Mouse (Mus musculus) layer of hippocampus, adult 18-20 months (tissue): ENCODE results near the gene Fbxw2. TPM values are rescaled to one million over a fixed set of nuclear protein-coding genes. Genes with fewer than 3 reads are reported as not detected.
"Not testable (repeated sequence)": the region's sequence is repeated elsewhere in the genome, so short reads cannot be mapped to it uniquely, and the experiment has no call there.

Experiments
- DNase-seq, 2 experiments: peaks; one replicate each; pipeline ENCODE4 v3.0.0; 2022; ENCODE audit warnings: low spot score in 2 of 2
- total RNA-seq, 2 experiments: library from RNA; stranded (reverse); gene quantifications; 2 replicates each; pipeline ENCODE4 v1.2.3; 2021

Gene Fbxw2
- total RNA-seq, 2 experiments from 2014 or later, result 76.8 to 80.0 TPM

DNA sequence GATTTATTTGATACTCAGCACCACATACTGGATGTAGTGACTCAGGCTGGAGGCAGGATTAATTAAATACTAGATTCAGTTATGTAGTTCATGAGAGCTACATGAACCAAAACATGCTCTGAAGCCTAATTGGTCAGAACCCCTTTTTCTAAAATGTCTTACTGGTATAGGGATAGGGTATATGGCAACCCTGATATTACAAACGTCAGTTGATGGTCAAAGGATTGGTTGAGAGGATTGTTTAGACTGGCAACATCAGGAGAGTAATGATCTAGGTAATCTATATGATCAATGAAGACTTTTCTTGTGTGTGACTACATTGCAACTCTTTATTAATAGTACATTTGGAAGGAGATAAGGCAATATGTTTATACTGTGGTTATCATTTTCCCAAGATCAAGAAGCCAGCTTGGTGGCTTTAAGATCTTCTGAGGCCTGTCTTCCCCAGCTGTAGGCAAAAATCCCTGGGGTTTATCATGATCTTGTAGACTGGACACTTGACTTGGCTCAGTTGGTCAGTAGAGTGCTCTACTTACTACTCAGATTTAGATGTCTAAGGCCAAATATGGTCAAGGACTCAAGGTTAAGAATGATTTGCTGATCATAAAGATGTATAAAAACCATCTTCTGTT is 48.8 kb downstream of the Fbxw2 start:
- no peak for DNase-seq

GRCm38 (mm10) chr2:34774493-34774892 is 51.6 kb downstream of the Fbxw2 start:
- no peak for DNase-seq

- DNase-seq, result no peak
These were observed 52.4 kb downstream of the Fbxw2 start for GRCm38 (mm10) chr2:34773673-34774072.

DNA sequence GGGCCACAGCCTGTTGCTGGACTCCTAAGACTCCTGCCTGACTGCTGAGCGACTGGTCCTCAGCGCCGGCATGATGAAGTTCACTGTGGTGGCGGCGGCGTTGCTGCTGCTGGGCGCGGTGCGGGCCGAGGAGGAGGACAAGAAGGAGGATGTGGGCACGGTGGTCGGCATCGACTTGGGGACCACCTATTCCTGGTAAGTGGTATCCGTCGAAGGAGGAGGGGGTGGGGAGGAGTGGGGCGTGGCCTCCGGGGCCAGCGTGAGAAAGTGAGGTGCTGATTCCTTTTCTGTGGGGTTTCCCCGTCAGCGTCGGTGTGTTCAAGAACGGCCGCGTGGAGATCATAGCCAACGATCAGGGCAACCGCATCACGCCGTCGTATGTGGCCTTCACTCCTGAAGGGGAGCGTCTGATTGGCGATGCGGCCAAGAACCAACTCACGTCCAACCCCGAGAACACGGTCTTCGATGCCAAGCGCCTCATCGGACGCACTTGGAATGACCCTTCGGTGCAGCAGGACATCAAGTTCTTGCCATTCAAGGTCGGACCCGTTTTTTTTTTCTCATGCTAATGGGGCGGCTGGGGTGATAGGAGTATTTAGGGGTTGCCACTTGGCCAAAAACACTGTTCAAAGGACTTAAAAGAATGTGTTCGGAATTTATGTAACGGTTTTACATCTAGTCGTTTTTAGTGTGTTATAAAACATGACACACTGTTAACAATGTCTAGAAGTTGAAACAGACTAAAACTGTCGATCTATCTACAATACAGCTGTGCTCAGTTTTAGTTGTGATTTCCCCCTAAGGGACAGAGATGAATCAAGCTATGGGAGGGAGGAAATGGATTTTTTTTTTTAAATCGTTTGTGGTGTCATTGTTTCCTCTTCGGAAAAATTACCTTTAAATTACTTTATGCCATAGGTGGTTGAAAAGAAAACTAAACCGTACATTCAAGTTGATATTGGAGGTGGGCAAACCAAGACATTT is 53.6 kb downstream of the Fbxw2 start:
- DNase-seq, result no peak

- DNase-seq, result peak; percentile 100
These were observed 54.5 kb downstream of the Fbxw2 start, which contains the start of gene Hspa5 for GRCm38 (mm10) chr2:34771368-34772226. TSS of gene Hspa5 (plus strand) at chr2:34771970.

GRCm38 (mm10) chr2:34770951-34771350 is 55.2 kb downstream of the Fbxw2 start:
- no peak for DNase-seq

GRCm38 (mm10) chr2:34770049-34770448 is 56.1 kb downstream of the Fbxw2 start:
- no peak for DNase-seq

DNA sequence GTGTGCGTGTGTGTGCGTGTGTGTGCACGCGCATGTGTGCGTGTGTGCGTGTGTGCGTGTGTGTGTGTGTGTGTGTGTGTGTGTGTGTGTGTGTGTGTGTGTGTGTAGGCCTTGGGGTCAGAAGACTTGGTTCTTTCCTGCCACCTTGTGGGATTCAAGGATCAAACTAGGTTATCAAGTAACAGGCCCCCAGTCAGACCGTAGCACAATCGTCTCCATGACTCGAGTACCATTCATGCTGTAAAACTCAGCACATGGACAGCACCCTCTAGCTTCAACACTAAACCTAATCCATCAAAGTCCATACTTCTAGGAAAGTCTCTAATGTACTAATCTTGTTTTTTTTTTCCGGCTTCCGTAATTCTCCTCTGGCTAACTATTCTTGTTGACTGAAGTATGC is 61.3 kb downstream of the Fbxw2 start:
- no peak for DNase-seq

GRCm38 (mm10) chr2:34762872-34763271 is 63.2 kb downstream of the Fbxw2 start:
- no peak for DNase-seq

DNA sequence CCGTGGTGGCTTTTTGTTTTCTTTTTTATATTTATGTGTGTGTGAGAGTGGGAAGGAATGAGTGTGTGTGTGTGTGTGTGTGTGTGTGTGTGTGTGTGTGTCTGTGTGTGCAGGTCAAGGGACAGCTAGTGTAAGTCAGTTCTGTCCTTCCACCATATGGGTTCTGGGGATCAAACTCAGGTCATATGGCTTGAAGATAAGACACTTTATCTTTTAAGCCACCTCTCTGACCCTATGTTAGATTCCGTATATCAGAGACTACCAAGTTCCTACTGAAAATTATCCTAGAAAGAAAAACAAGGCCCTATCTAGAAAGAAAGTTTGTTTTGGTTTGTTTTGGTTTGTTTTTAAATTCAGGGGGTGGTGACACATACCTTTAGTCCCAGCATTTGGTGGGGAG is 63.9 kb downstream of the Fbxw2 start:
- DNase-seq, result no peak

GRCm38 (mm10) chr2:34761272-34761671 is 64.8 kb downstream of the Fbxw2 start:
- DNase-seq, result not testable (repeated sequence)

GRCm38 (mm10) chr2:34757341-34757740 is 68.8 kb downstream of the Fbxw2 start:
- DNase-seq, result no peak

GRCm38 (mm10) chr2:34754551-34755358 is 71.4 kb downstream of the Fbxw2 start, which contains the start of gene Gapvd1:
TSS of gene Gapvd1 (minus strand) at chr2:34755232.
- DNase-seq, result no peak

Other genes starting within 250 kb of the Fbxw2 start
- 100 to 1,000 TPM in 1 of 2 experiments, 10 to 100 TPM in 1; 99.5 to 103 TPM for gene Gapvd1, start 71.1 kb downstream of the Fbxw2 start, total RNA-seq
- gene Hspa5, start 54.3 kb downstream of the Fbxw2 start, total RNA-seq, result 100 to 1,000 TPM; 382 to 385 TPM
- gene Rabepk, start 26.4 kb downstream of the Fbxw2 start, total RNA-seq, result 10 to 100 TPM; 31.3 to 34.5 TPM
- gene Gm34653, start 6.7 kb upstream of the Fbxw2 start, total RNA-seq, result not detected
- 1 to 10 TPM in 1 of 2 experiments, under 1 TPM in 1; 0.48 to 1.2 TPM for gene Cutal, start 48.1 kb upstream of the Fbxw2 start, total RNA-seq
- gene Psmd5, start 48.7 kb upstream of the Fbxw2 start, total RNA-seq, result 10 to 100 TPM; 39.4 to 41.4 TPM
- gene Phf19, start 87.7 kb upstream of the Fbxw2 start, total RNA-seq, result under 1 TPM; 0.87 to 0.99 TPM
- gene Traf1, start 135.5 kb upstream of the Fbxw2 start, total RNA-seq, result 1 to 10 TPM; 4.5 to 6.2 TPM
- gene Hc, start 235.1 kb upstream of the Fbxw2 start, total RNA-seq, result under 1 TPM in 1 of 2 experiments, not detected in 1; 0.41 TPM